Mouse (Mus musculus): ENCODE measurements around the gene Stk11.

DNA sequence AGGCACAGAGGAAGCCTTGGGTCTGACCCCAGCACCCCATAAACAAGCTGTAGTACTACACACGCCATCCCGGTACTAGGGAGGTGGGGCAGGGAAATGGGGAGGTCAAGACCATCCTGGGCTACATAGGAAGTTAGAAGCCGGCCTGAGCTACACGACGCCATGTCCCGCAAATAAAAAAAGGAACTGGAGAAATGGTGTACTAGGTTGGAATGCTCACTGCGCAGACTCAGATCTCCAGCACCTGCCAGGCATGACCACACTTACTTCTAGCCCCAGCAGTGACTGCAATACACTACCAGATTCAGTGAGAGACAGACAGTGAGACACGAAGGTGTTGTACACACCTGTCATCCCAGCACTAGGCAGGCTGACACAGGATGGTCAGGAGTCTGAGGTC, 28.1 kb upstream of the Stk11 start:
- no peak for TF ChIP-seq HCFC1 (IDR thresholded peaks at IDR 0.05; ENCODE audit: borderline replicate concordance, insufficient read depth, low read length)
- no peak for TF ChIP-seq ZNF384 (IDR thresholded peaks at IDR 0.05; ENCODE audit: low read depth, low read length)
- no peak for TF ChIP-seq MAFK (IDR thresholded peaks at IDR 0.05; ENCODE audit: insufficient read depth, low read depth, low read length)
- TF ChIP-seq ZC3H11A (IDR thresholded peaks at IDR 0.05; ENCODE audit: borderline replicate concordance, low read depth, low read length): no peak
- TF ChIP-seq CHD2 (IDR thresholded peaks at IDR 0.05; ENCODE audit: low read depth, low read length): no peak
